Mouse (Mus musculus): Measurements from ENCODE around the gene Sox5. TPM values are rescaled to one million over a fixed set of nuclear protein-coding genes. Genes with fewer than 3 reads are reported as not detected.

The Sox5 gene
- polyA plus RNA-seq, 1 experiment from 2014 or later = 25.5 TPM

GRCm38 (mm10) chr6:143888556-143888955, 893.2 kb downstream of the Sox5 start:
- Histone ChIP-seq H3K9ac (no peak overlapping the region), H3K4me1 (no peaks in the 10 kb centered on the region), H3K27me3 (replicated peaks) (no peaks in the 10 kb centered on the region), H3K27ac (no peak overlapping the region), H3K36me3 (no peaks in the 10 kb centered on the region), H3K4me3 (replicated peaks) (no peak overlapping the region), H3K9me3 (no peaks in the 10 kb centered on the region), H3K4me2 (no peak overlapping the region)
- WGBS = 62% methylated on average over 7 of the region's 7 CpGs
- ATAC-seq (ENCODE audit: insufficient read depth, low FRiP score, low read depth) = no peak

- WGBS = 35% methylated on average over 6 of the region's 6 CpGs
- ATAC-seq (ENCODE audit: insufficient read depth, low FRiP score, low read depth) = no peak
Measured at GRCm38 (mm10) chr6:143878525-143878924, 903.3 kb downstream of the Sox5 start.

GRCm38 (mm10) chr6:143868790-143869189, 913.0 kb downstream of the Sox5 start:
- WGBS = 70% methylated on average over 3 of the region's 3 CpGs
- H3K27ac ChIP-seq = no peak overlapping the region
- peak; percentile 47; the same call in 1 of the 2 replicates for ATAC-seq (ENCODE audit: insufficient read depth, low FRiP score, low read depth)

More at GRCm38 (mm10) chr6:143878525-143878924, 903.3 kb downstream of the Sox5 start:
- no peaks in the 10 kb centered on the region for H3K9me3 ChIP-seq
- H3K4me3 ChIP-seq (replicated peaks) = no peak overlapping the region
- no peaks in the 10 kb centered on the region for H3K36me3 ChIP-seq
- H3K9ac ChIP-seq = no peak overlapping the region
- H3K27ac ChIP-seq = no peak overlapping the region; the same call in 1 of the 2 replicates
- no peaks in the 10 kb centered on the region for H3K4me1 ChIP-seq
- no peak overlapping the region for H3K4me2 ChIP-seq
- no peaks in the 10 kb centered on the region for H3K27me3 ChIP-seq (replicated peaks)

GRCm38 (mm10) chr6:143868155-143868685, 913.6 kb downstream of the Sox5 start:
- Histone ChIP-seq H3K4me3 (replicated peaks) (no peak overlapping the region), H3K4me2 (no peak overlapping the region)
- 70% methylated on average over 3 of the region's 3 CpGs for WGBS

More at GRCm38 (mm10) chr6:143868790-143869189, 913.0 kb downstream of the Sox5 start:
- Histone ChIP-seq H3K9me3 (no peaks in the 10 kb centered on the region), H3K4me2 (no peak overlapping the region), H3K4me1 (no peaks in the 10 kb centered on the region), H3K9ac (no peak overlapping the region), H3K4me3 (replicated peaks) (no peak overlapping the region), H3K27me3 (replicated peaks) (no peaks in the 10 kb centered on the region), H3K36me3 (no peaks in the 10 kb centered on the region)

GRCm38 (mm10) chr6:143867029-143867428, 914.7 kb downstream of the Sox5 start:
- WGBS = 39% methylated on average over 5 of the region's 5 CpGs
- Histone ChIP-seq H3K36me3 (no peaks in the 10 kb centered on the region), H3K9ac (no peak overlapping the region), H3K4me3 (replicated peaks) (no peak overlapping the region), H3K4me2 (no peak overlapping the region), H3K9me3 (no peaks in the 10 kb centered on the region), H3K4me1 (peaks cover 13% of the 10 kb centered on the region; the same call in 1 of the 2 replicates), H3K27me3 (replicated peaks) (no peaks in the 10 kb centered on the region), H3K27ac (no peak overlapping the region)
- ATAC-seq (ENCODE audit: insufficient read depth, low FRiP score, low read depth) = no peak

More at GRCm38 (mm10) chr6:143868155-143868685, 913.6 kb downstream of the Sox5 start:
- peaks cover 5% of the 10 kb centered on the region; the same call in 1 of the 2 replicates for H3K4me1 ChIP-seq
- H3K9me3 ChIP-seq = no peaks in the 10 kb centered on the region
- H3K9ac ChIP-seq = no peak overlapping the region
- no peak for ATAC-seq (ENCODE audit: insufficient read depth, low FRiP score, low read depth)
- H3K27me3 ChIP-seq (replicated peaks) = no peaks in the 10 kb centered on the region
- H3K27ac ChIP-seq = no peak overlapping the region
- no peaks in the 10 kb centered on the region for H3K36me3 ChIP-seq

GRCm38 (mm10) chr6:143866566-143866965, 915.2 kb downstream of the Sox5 start:
- no peaks in the 10 kb centered on the region for H3K9me3 ChIP-seq
- no peaks in the 10 kb centered on the region for H3K27me3 ChIP-seq (replicated peaks)
- H3K4me3 ChIP-seq (replicated peaks) = no peak overlapping the region
- no peak for ATAC-seq (ENCODE audit: insufficient read depth, low FRiP score, low read depth)
- no peak overlapping the region for H3K9ac ChIP-seq
- H3K36me3 ChIP-seq = no peaks in the 10 kb centered on the region
- WGBS = 51% methylated on average over 9 of the region's 9 CpGs
- H3K4me2 ChIP-seq = no peak overlapping the region
- H3K27ac ChIP-seq = no peak overlapping the region
- H3K4me1 ChIP-seq = peaks cover 13% of the 10 kb centered on the region; the same call in 1 of the 2 replicates

GRCm38 (mm10) chr6:143862611-143863110, 919.1 kb downstream of the Sox5 start:
- H3K9me3 ChIP-seq = no peaks in the 10 kb centered on the region
- ATAC-seq (ENCODE audit: insufficient read depth, low FRiP score, low read depth) = no peak; the same call in 1 of the 2 replicates
- no peak overlapping the region for H3K27ac ChIP-seq
- no peak overlapping the region for H3K9ac ChIP-seq
- 33% methylated on average over 6 of the region's 6 CpGs for WGBS
- no peak overlapping the region for H3K4me2 ChIP-seq
- H3K4me1 ChIP-seq = peaks cover 13% of the 10 kb centered on the region; the same call in 1 of the 2 replicates
- no peak overlapping the region for H3K4me3 ChIP-seq (replicated peaks)
- H3K27me3 ChIP-seq (replicated peaks) = no peaks in the 10 kb centered on the region
- H3K36me3 ChIP-seq = no peaks in the 10 kb centered on the region

GRCm38 (mm10) chr6:143860036-143860435, 921.7 kb downstream of the Sox5 start:
- no peak overlapping the region for H3K27ac ChIP-seq
- no peaks in the 10 kb centered on the region for H3K27me3 ChIP-seq (replicated peaks)
- no peak overlapping the region for H3K4me2 ChIP-seq
- H3K9ac ChIP-seq = no peak overlapping the region
- no peaks in the 10 kb centered on the region for H3K9me3 ChIP-seq
- H3K36me3 ChIP-seq = no peaks in the 10 kb centered on the region
- H3K4me1 ChIP-seq = peaks cover 13% of the 10 kb centered on the region; the same call in 1 of the 2 replicates
- WGBS = 48% methylated on average over 7 of the region's 7 CpGs
- no peak overlapping the region for H3K4me3 ChIP-seq (replicated peaks)
- ATAC-seq (ENCODE audit: insufficient read depth, low FRiP score, low read depth) = no peak

GRCm38 (mm10) chr6:143859535-143859934, 922.2 kb downstream of the Sox5 start:
- H3K4me3 ChIP-seq (replicated peaks) = no peak overlapping the region
- no peaks in the 10 kb centered on the region for H3K9me3 ChIP-seq
- H3K27ac ChIP-seq = no peak overlapping the region
- no peaks in the 10 kb centered on the region for H3K36me3 ChIP-seq
- peaks cover 13% of the 10 kb centered on the region; the same call in 1 of the 2 replicates for H3K4me1 ChIP-seq
- WGBS = 57% methylated on average over 15 of the region's 15 CpGs
- no peak overlapping the region for H3K4me2 ChIP-seq
- H3K9ac ChIP-seq = no peak overlapping the region
- H3K27me3 ChIP-seq (replicated peaks) = no peaks in the 10 kb centered on the region
- no peak for ATAC-seq (ENCODE audit: insufficient read depth, low FRiP score, low read depth)

GRCm38 (mm10) chr6:143858551-143858950, 923.2 kb downstream of the Sox5 start:
- Histone ChIP-seq H3K4me2 (no peak overlapping the region), H3K27ac (no peak overlapping the region), H3K36me3 (no peaks in the 10 kb centered on the region), H3K9me3 (no peaks in the 10 kb centered on the region), H3K27me3 (replicated peaks) (no peaks in the 10 kb centered on the region), H3K4me3 (replicated peaks) (no peak overlapping the region), H3K9ac (no peak overlapping the region), H3K4me1 (peaks cover 11% of the 10 kb centered on the region; the same call in 1 of the 2 replicates)
- WGBS = 89% methylated on average over 2 of the region's 2 CpGs
- no peak for ATAC-seq (ENCODE audit: insufficient read depth, low FRiP score, low read depth)

GRCm38 (mm10) chr6:143857376-143857775, 924.4 kb downstream of the Sox5 start:
- Histone ChIP-seq H3K9ac (no peak overlapping the region), H3K36me3 (no peaks in the 10 kb centered on the region), H3K27ac (no peak overlapping the region), H3K4me3 (replicated peaks) (no peak overlapping the region), H3K4me1 (peaks cover 4% of the 10 kb centered on the region; the same call in 1 of the 2 replicates), H3K4me2 (no peak overlapping the region), H3K9me3 (no peaks in the 10 kb centered on the region), H3K27me3 (replicated peaks) (no peaks in the 10 kb centered on the region)
- WGBS = 75% methylated on average over 7 of the region's 7 CpGs
- ATAC-seq (ENCODE audit: insufficient read depth, low FRiP score, low read depth) = no peak

GRCm38 (mm10) chr6:143855421-143855820, 926.4 kb downstream of the Sox5 start:
- H3K27me3 ChIP-seq (replicated peaks) = no peaks in the 10 kb centered on the region
- H3K4me2 ChIP-seq = no peak overlapping the region
- H3K9ac ChIP-seq = no peak overlapping the region
- 37% methylated on average over 12 of the region's 12 CpGs for WGBS
- no peak for ATAC-seq (ENCODE audit: insufficient read depth, low FRiP score, low read depth)
- H3K4me1 ChIP-seq = no peaks in the 10 kb centered on the region
- H3K27ac ChIP-seq = no peak overlapping the region
- no peaks in the 10 kb centered on the region for H3K9me3 ChIP-seq
- no peaks in the 10 kb centered on the region for H3K36me3 ChIP-seq
- H3K4me3 ChIP-seq (replicated peaks) = no peak overlapping the region

Measured in stomach, embryonic 15.5 days (tissue).